Mouse (Mus musculus) hindbrain, embryonic 16.5 days (tissue): ENCODE results near the gene Klrb1c. TPM values are rescaled to one million over a fixed set of nuclear protein-coding genes. Genes with fewer than 3 reads are reported as not detected.
"Not testable (repeated sequence)": the region's sequence is repeated elsewhere in the genome, so short reads cannot be mapped to it uniquely, and the experiment has no call there.

ENCODE experiments used
- ATAC-seq: fragments of 200-750 bp; cut with Nextera tagmentation; 2 replicates; pipeline ENCODE4 v1.8.0; 2017; ENCODE audit warnings: moderate TSS enrichment, moderate library complexity
- H3K27ac ChIP-seq: fragments of 300-500 bp; sonication (generic); 2 replicates; pipeline ENCODE4 v1.5.1; 2014; ENCODE audit warnings: low read depth, mild to moderate bottlenecking, control low read depth, low read length, moderate library complexity
- H3K27me3 ChIP-seq: fragments of 300-500 bp; sonication (generic); replicated peaks from 2 replicates; pipeline ENCODE4 v1.6.1; 2014; ENCODE audit warnings: low read length; ENCODE audit not compliant: control insufficient read depth, insufficient read depth
- H3K36me3 ChIP-seq: fragments of 300-500 bp; sonication (generic); 2 replicates; pipeline ENCODE4 v1.6.1; 2014; ENCODE audit warnings: mild to moderate bottlenecking, low read length, moderate library complexity, mixed read lengths; ENCODE audit not compliant: control insufficient read depth, insufficient read depth
- H3K4me1 ChIP-seq: fragments of 300-500 bp; sonication (generic); 2 replicates; pipeline ENCODE4 v1.6.1; 2014; ENCODE audit warnings: low read depth, low read length; ENCODE audit not compliant: control insufficient read depth, insufficient read depth
- H3K4me2 ChIP-seq: fragments of 300-500 bp; sonication (generic); 2 replicates; pipeline ENCODE4 v1.6.1; 2014; ENCODE audit warnings: mild to moderate bottlenecking, low read length, control low read depth, moderate library complexity
- H3K4me3 ChIP-seq: fragments of 300-500 bp; sonication (generic); 2 replicates; pipeline ENCODE4 v1.5.1; 2014; ENCODE audit warnings: mild to moderate bottlenecking, low read length, control low read depth, moderate library complexity
- H3K9ac ChIP-seq: fragments of 300-500 bp; sonication (generic); 2 replicates; pipeline ENCODE4 v1.6.1; 2014; ENCODE audit warnings: low read depth, mild to moderate bottlenecking, control low read depth, low read length, moderate library complexity
- H3K9me3 ChIP-seq: fragments of 300-500 bp; sonication (generic); 2 replicates; pipeline ENCODE4 v1.6.1; 2014; ENCODE audit warnings: mild to moderate bottlenecking, low read length, moderate library complexity; ENCODE audit not compliant: control insufficient read depth
- WGBS: fragments of 180-500 bp; shearing (Covaris S2); extraction: QIAGEN DNeasy Blood & Tissue Kit; methylation state at CpG from one replicate; pipeline ENCODE4 v1.1.7; 2014; 5-methylcytosine and 5-hydroxymethylcytosine counted together
- polyA plus RNA-seq: library from polyadenylated mRNA; unstranded; fragments of >200 nt; fragmentation: Nextera tagmentation; extraction: Ambion mirVana; gene quantifications from 2 replicates; pipeline ENCODE4 v1.2.1, GENCODE M21; 2015

Klrb1c gene
- polyA plus RNA-seq, 1 experiment from 2014 or later = 0.11 TPM

DNA sequence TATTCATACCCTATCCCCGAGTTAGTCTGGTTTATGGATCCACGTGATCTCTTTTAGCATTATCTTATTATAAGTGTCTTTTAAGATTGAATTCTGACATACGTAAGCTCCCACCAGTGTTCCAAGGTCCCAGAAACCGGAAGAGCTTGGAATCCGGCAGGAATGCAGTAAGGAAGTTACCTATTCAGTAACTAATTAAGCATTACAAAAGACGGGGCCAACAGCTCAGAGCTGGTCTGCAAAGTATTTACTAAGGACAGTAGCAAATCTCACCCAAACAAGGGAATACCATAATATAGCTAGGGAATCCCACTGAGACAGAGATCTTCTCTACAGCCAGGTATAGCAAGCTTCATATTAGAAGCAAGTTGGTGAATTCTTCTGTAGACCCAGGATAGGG is 42.0 kb downstream of the Klrb1c start:
- WGBS = 74% methylated on average over 6 of the region's 6 CpGs
- not testable (repeated sequence) for H3K27ac ChIP-seq, H3K27me3 ChIP-seq, H3K4me3 ChIP-seq, H3K9me3 ChIP-seq, H3K9ac ChIP-seq, H3K4me1 ChIP-seq, ATAC-seq, H3K36me3 ChIP-seq, H3K4me2 ChIP-seq

DNA sequence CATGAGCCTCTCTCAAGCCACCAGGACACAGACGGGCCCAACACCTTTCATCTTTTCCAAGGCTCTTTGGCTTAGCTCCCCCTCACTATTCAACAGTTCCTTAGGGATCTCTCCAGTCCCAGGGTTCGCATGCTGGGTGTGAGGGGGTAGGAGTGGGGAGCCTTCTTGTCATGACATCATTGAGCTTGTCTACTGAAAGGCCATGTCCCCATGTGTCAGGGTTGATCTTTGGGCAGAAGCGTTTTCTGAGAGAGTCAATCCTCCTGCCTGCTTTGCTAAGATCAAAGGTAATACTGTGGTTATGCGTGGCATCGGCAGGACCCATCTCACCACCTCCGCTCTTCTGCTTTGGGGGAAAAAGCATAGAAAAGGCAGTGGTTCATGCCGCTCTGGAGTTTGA is 51.6 kb downstream of the Klrb1c start:
- 87% methylated on average over 7 of the region's 7 CpGs for whole genome bisulfite sequencing
- no peaks in the 10 kb centered on the region for H3K27me3 ChIP-seq

DNA sequence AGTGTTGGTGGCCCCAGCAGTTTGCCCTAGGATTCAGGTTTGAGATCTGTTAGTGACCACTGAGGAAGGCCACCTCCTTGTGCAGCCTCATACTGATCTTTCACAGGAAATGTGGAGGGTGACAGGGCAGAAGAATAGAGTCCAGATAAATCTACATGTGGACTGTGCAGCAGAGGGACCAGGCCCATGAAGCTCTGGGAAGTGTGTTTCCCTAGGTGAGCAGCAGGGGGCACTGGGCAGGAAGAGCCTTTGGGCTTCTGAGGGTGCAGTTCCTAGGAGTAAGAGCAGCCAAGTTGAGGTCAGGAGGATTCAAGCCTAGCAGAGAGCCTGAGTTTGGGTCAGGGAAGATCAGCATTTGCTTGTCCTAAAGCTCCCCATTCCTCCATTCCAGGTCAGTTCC is 52.9 kb downstream of the Klrb1c start:
- no peaks in the 10 kb centered on the region for H3K27me3 ChIP-seq
- no peak overlapping the region for H3K4me3 ChIP-seq
- H3K4me2 ChIP-seq = no peak overlapping the region
- H3K27ac ChIP-seq = no peak overlapping the region
- no peak overlapping the region for H3K9ac ChIP-seq
- 0 out of 2 replicates have a peak, but pooled peaks cover 2% of the 10 kb centered on the region for H3K9me3 ChIP-seq
- H3K4me1 ChIP-seq = no peaks in the 10 kb centered on the region
- H3K36me3 ChIP-seq = no peaks in the 10 kb centered on the region
- ATAC-seq = no peak

More for the DNA sequence above, 51.6 kb downstream of the Klrb1c start:
- Histone ChIP-seq H3K4me1 (no peaks in the 10 kb centered on the region), H3K9me3 (0 out of 2 replicates have a peak, but pooled peaks cover 2% of the 10 kb centered on the region), H3K9ac (no peak overlapping the region), H3K4me2 (no peak overlapping the region), H3K27ac (no peak overlapping the region), H3K36me3 (no peaks in the 10 kb centered on the region), H3K4me3 (no peak overlapping the region)
- ATAC-seq = no peak

DNA sequence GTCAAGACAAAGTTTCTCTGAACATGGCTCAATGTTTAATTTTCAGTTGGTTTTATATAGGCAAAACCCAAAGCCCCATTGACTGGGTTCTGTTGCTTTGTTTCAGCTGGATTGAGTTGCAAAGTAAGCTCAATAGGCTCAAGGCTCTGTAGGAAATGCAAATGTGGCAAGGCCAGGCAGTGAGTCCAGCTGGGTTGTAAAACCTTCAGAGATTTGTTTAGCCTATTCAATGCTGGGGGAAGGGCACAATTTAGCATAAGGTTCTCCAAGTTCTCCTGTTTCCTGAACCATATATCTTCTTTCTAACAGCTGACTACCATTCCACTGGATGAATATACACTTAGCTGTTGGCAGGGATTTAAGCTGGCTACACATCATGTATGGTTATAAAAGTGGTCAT is 54.1 kb downstream of the Klrb1c start:
- Histone ChIP-seq H3K9me3 (0 out of 2 replicates have a peak, but pooled peaks cover 2% of the 10 kb centered on the region), H3K4me2 (no peak overlapping the region), H3K4me1 (no peaks in the 10 kb centered on the region), H3K4me3 (no peak overlapping the region), H3K27me3 (no peaks in the 10 kb centered on the region), H3K36me3 (no peaks in the 10 kb centered on the region), H3K27ac (no peak overlapping the region), H3K9ac (no peak overlapping the region)
- no peak for ATAC-seq

DNA sequence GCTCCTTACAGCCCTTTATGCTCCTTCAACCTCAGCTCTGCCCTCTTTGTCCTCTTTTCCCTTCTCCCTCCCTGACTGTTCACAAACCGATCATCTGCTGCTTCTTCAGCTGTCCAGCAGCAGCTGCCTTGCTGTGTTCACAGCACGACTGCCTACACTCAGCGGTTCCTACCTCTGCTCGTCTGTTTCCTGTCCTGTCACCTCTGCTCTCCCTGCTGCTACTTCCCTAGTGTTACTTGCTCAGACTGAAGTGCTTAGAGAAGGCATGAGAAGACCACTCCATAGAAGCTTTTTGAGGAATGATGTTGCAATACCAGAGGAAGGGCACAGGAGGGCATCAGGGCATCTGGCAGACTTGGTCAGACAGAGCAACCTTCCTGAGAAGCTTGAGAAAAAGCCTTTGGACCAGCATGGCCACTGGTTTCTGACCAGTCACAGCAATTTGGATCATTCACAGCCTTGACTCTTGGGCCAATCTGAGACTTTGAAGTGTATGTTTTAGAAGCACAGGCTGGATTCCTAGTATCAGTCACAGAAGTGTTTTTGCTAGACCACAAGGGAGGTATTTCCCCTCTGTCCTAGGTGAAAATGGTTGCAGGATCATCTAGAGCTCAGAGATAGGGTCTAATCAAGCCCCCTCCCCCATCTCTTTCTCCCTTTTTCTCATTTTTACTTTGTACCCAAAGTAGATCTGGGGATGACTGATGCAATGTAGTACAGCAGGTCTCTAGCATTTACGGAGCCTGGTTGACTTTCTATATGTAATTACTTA is 54.9 kb downstream of the Klrb1c start:
- H3K9ac ChIP-seq = no peak overlapping the region
- no peak overlapping the region for H3K4me2 ChIP-seq
- no peaks in the 10 kb centered on the region for H3K4me1 ChIP-seq
- no peaks in the 10 kb centered on the region for H3K36me3 ChIP-seq
- WGBS = 71% methylated on average over 5 of the region's 5 CpGs
- no peak overlapping the region for H3K4me3 ChIP-seq
- H3K27ac ChIP-seq = no peak overlapping the region
- H3K27me3 ChIP-seq = no peaks in the 10 kb centered on the region
- ATAC-seq = no peak
- 0 out of 2 replicates have a peak, but pooled peaks cover 2% of the 10 kb centered on the region for H3K9me3 ChIP-seq

DNA sequence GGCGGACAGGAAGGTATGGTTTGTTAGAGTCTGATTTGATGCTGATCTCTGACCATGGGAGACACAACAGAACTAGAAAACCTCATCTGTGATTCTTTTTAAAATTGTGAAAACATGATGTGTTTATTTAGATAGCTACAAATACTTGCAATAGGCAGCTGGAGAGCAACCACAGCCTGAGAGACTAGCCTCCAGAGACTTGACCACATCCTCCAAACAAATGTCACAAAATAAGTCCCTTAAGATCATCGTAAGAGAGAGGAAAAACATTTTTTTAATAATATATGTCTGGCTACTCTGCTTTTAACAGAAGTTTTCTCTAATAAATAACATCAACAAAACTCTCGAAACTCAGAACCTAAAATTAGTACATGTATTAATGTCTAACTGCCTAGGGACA is 57.0 kb downstream of the Klrb1c start:
- Histone ChIP-seq H3K36me3 (no peaks in the 10 kb centered on the region), H3K27ac (no peak overlapping the region), H3K27me3 (no peaks in the 10 kb centered on the region), H3K9ac (no peak overlapping the region), H3K9me3 (no peaks in the 10 kb centered on the region), H3K4me1 (no peaks in the 10 kb centered on the region), H3K4me2 (no peak overlapping the region), H3K4me3 (no peak overlapping the region)
- 91% methylated on average over 3 of the region's 3 CpGs for WGBS
- ATAC-seq = no peak

Other genes with a start within 250 kb of the Klrb1c start
- 4.7 and 5.6 TPM in 2 replicates for gene A2ml1, start 207.6 kb downstream of the Klrb1c start, polyA plus RNA-seq
- not detected in 2 replicates for gene Klrb1a, start 165.7 kb downstream of the Klrb1c start, polyA plus RNA-seq
- not detected in 2 replicates for gene Clec2h, start 126.8 kb downstream of the Klrb1c start, polyA plus RNA-seq
- gene Klrb1, start 66.2 kb downstream of the Klrb1c start, polyA plus RNA-seq = 1.3 and 1.5 TPM in 2 replicates
- not detected in 2 replicates for gene Gm44511, start 37.1 kb upstream of the Klrb1c start, polyA plus RNA-seq
- gene Klrb1b, start 37.1 kb upstream of the Klrb1c start, polyA plus RNA-seq = not detected in 2 replicates
- gene Clec2i, start 98.4 kb upstream of the Klrb1c start, polyA plus RNA-seq = not detected in 2 replicates
- gene BC035044, start 101.9 kb upstream of the Klrb1c start, polyA plus RNA-seq = 0.49 and 0.72 TPM in 2 replicates
- not detected in 2 replicates for gene Clec2g, start 145.2 kb upstream of the Klrb1c start, polyA plus RNA-seq